Mouse (Mus musculus) CD4-positive, CD25-positive, alpha-beta regulatory T cell, adult 2 months (primary cell): Measurements from ENCODE around the gene Ttc28.
A peak's percentile ranks its signal among the peaks of the same experiment; 100 is the strongest.

ENCODE experiments used
- DNase-seq: peaks from one replicate; pipeline ENCODE4 v3.0.0-alpha.2; 2012; ENCODE audit warnings: low read depth, low spot score

Gene Ttc28

DNA sequence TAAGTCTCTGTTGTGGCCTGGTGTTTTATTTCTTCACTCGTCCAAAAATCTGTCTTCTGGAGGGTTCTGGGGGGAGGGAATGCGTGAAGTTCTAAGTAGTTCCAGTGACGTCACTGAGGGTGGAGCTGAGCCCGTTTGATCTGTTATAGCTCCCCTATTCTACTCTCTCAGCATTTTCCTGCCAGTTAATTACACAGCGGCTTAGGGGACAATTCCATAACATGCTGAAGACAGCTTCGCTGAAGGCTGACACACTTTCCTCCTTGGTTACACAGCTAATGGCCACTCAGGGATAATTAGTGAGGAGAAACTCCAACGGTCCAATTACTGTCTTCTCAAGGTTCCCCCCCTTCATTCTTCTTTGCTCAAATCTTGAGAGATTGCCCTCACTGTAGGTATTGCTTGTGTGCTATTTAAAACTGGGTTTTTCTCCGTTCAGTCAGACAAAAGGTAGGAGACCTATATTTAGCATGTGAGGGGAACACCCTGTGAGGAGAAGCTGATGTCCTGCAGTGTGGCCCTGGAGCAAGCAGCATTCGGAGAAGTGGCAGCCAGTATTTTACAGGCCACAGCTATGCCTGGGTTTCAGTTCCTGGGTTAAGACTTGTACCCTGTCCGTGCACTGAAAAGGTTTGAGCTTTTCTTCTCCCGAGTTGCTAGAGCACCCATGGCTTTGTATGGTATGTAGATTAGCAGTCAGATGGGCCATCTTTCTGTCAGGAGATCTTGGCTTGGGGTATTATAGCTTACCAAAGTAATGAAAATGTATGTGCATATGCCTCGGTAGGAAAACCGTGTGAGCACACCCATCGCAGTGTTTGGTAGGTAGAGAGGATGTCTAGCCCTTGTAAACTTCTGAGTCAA, 126.9 kb downstream of the Ttc28 start:
- peak; percentile 16 for DNase-seq

DNA sequence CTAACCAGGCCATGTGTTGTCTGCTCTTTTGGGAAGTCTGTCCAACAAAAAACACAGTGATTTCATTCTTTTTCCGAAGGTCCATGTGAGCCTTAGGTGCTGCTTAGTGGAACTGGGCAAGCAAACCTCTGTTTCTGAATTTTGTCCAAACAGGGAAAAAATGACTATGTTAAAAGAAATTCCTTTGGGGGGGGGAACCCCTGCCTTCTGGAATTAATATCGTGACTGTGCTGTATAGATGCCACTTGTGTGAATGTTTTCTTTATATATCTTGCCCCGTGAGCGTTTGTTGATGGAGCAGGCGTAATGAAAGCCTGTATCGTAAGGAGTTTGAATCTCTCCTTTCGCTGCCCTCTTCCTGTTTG, 127.5 kb downstream of the Ttc28 start:
- no peak for DNase-seq

DNA sequence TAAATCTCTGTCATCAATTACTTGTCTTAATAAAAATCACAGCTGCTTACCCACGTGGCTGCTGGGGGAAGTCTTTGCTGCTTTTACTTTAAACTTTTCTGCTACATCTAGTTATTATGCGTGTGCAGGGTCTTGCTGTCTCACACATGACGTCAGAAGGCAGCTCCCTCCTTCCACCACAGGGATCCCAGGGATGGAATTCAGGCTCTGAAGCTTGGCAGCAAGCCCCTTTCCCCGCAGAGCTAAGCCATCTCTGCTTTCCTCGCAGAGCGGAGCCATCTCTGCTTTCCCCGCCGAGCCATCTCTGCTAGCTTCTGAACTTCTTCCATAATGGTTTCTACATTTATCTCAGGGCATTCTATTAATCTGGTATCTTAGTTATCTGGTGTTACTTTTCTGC, 128.3 kb downstream of the Ttc28 start:
- DNase-seq = no peak

DNA sequence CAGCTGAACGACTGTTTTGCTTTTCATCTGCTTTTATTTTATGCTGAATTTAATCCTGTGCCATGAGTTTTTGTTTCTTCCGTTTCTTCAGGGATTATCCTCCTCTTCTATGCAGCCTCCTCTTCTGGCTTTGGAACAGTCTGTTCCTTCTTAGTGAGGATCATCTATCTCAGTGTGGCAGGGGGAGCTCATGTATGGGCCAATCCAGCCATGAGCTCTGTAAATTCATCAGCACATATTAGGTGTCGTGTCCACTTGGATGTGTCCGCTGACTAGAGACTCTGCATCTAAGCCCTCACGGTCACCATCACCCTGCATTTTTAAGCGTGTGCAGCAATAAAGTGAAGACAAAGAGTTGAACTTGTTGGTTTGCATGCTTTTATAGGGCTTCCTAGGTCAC, 128.8 kb downstream of the Ttc28 start:
- no peak for DNase-seq

DNA sequence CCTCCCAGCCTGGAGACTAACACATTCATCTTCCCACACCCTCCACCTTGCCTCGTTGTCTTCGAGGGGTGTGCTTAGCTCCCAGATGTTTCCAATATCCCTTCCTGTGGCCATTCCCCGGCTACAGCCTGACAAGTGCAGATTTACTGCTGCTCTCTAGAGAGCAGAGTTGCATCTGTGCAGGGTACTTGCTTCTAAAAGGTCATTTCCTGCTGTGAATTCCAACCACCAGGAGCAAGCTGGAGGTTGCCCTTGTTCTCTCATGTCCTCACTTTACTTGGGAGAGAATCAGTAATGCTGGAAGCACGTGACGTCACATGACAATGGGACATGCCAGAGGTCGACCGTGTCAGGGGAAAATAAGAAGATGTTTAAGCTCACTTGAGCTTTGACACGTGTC, 131.7 kb downstream of the Ttc28 start:
- DNase-seq = no peak

DNA sequence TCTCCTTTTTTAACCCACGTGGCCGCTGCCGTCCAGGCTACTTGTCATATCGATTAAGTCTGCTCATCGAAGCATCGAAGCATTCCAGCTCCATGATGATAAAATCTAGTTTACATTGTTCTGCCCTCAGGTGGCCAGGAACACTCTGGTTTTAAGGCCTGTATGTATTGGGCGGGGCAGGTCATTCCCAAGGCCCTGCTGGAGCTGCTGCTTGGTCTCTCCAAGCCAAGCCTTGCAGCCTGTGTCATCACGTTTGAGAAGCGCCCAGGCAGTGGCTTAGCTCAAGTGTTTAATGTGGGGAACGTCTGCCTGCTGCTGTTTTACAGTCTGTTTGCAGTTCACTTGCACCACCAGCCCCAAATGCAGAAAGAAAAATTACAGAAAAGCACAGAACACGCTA, 132.5 kb downstream of the Ttc28 start:
- DNase-seq = no peak

DNA sequence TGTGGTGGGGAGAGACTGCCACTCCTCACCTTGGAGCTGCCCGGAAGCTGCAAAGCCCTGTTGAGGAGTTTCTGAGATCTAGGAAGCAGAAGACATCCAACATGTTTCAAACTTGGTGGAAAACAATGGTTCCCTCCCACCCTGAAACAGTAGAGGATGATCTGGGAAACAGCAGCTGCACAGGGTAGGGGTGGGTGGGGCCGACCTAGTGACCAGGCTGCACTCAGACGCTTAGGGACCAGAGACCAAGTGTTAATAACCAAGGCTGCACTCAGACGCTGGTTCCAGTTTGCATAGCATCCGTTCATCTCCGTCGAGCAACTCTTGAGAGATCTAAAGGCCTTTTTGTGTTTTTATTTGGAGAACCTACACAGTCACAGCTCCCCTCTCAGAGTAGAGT, 133.0 kb downstream of the Ttc28 start:
- no peak for DNase-seq

DNA sequence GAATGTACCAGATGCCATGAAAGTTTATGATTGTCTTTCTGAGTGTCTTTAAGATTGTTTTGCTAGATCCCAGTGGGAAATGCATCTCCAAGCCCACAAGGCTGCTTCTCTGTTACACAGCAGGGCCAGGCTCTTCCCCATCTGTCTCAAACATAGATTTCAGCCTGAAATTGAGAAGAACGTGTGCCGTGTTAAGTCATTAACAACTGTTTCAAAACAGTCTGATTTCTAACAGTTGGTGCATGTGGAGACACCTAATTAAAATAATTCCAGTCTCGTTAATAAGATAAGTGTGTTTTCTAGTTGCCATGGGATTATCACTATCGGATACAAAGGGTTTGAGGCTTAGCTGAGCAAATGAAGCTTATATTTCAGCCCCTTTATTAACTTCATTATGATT, 135.4 kb downstream of the Ttc28 start:
- DNase-seq = no peak

DNA sequence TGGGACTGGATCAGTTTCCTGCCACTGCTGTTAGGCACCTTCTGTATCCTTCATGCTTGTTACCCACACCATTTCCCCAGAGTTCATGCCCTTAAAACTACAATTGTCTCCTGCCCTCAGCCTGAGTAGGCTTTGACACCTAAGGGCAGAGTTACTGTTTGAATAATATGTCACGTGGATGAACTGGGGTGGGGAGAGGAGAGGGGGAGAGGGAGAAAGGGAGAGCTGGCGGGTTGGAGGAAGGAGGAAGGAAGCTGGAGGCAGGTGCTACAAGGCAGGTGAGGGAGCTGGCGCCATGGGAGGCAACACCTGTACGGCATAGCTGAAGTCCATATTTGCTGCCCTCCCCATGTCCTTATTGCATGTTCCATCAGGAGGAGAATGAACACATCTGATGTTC, 137.7 kb downstream of the Ttc28 start:
- DNase-seq = no peak

DNA sequence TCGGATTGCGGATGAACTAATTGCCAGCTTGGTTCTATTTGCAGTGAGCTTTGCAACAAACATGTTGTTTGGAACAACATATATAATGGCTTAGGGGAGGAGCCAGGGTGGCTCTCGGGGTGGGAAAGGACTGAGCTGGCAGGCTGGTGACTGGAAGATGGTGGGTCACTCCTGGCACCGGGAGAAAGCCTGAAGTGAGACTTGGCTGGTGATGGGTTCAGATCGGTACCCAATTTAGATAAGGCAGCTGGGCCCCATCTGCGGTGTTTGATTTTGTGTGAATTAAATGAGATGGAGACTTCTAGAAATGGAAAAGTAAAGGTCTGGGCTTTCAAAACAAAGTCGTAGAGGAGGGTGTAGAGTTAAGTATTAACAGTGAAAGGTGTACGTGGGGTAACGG, 142.7 kb downstream of the Ttc28 start:
- no peak for DNase-seq

DNA sequence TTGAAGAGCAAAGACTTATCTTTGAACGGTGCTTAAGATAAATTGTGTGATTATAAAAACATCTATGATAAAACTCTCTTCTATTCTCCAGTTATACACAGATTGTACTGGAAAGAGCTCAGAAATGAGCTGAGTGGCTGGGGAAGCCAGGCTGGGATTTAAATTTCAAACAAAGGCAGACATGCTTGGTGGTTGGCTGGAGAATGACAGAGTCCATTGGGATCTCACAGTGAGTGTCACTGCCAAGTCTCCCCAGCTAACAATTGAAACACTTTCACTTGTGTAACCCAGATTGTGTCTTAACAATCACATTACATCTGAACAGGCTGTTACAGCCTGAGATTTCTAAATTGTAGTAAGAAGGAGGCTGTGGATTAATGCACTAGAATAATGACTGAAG, 143.3 kb downstream of the Ttc28 start:
- no peak for DNase-seq

DNA sequence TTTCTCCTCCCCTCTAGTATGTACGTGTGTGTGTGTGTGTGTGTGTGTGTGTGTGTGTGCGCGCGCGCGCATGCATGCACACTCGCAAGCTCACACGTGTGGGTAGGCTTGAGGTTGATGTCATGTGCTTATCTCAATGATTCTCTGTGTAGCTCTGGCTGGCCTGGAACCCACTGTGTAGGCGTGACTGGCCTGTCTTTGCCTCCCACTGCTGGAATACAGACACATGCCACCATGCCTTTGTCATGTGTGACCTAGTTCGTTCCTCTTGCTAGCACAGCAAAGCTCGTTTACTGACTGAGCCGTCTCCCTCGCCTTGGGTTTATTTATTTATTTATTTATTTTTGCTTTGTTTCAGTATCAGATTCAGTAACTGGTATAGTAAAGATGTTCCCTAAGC, 145.0 kb downstream of the Ttc28 start:
- DNase-seq = no peak

DNA sequence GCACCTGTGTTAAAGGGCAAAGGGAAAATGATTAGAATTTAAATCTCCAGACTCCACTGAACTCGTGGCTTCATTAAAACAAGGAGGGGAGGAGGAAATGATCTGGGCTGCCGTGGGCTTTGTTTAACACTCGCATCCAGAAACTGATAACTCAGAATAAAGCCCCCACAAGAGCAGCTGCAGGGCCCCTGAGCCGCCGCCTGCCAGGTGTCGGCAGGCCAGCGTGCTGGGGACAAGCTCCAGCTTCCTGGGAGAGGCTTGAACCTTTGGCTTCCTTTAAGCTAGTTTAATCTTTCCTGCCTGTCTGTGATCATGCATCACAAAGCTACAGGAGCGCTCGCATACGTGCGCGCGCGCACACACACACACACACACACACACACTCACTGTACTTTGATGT, 145.9 kb downstream of the Ttc28 start:
- DNase-seq = peak; percentile 22

DNA sequence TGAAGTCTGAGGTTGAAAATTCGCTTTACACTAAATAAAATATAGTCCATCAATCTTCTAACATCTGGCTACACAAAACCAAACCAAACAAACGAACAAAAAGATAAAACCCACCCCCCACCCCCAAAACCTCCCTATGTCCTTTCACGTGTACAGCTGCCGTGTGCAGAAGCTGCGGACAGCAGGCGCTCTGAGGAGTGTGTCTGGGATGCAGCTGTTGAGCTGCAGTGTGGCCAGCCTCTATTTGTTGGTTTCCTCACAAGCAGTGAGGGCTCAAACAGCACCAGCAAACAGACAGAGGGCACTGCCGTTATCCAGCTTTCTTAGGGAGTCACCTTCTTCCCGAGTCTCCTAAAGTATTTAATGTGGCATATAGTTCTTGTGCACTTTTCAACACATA, 146.6 kb downstream of the Ttc28 start:
- DNase-seq = no peak

DNA sequence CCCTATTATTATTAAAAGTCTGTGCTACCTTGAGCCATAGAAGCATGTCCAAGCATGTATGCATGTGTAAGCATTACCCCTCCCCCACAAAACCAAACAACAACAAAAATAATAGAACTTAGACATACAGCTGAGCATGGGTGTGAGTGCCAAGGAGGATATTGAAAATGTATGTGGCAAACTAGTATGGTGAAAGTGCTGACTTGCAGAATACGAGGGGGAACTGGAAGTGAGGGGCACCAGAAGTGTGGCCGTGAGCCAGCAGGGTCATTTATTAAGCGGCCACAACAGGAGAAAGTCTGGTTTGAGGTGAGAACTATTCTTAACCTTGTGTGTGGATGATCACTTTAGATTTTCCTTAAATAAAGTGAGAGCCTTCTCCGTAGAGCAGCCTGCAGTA, 148.7 kb downstream of the Ttc28 start:
- no peak for DNase-seq

DNA sequence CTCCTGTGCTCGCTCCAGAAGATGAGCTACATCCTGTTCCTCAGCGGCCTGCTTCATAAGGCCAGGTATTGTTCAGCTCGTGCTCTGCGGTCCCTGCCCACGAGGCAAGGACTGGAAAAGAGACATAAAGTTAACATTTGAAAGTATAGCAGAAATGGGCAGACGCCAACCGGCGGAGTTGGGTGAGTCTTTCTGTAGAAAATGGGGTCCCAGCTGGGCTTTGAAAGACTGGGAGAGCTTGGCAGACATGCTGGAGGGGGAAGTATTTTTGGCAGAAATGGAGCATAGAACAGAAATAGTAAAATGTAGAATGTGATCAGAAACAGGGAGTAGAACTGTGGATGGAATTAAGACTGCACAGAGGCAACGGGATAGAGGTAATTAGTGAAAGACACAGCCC, 149.3 kb downstream of the Ttc28 start:
- no peak for DNase-seq

DNA sequence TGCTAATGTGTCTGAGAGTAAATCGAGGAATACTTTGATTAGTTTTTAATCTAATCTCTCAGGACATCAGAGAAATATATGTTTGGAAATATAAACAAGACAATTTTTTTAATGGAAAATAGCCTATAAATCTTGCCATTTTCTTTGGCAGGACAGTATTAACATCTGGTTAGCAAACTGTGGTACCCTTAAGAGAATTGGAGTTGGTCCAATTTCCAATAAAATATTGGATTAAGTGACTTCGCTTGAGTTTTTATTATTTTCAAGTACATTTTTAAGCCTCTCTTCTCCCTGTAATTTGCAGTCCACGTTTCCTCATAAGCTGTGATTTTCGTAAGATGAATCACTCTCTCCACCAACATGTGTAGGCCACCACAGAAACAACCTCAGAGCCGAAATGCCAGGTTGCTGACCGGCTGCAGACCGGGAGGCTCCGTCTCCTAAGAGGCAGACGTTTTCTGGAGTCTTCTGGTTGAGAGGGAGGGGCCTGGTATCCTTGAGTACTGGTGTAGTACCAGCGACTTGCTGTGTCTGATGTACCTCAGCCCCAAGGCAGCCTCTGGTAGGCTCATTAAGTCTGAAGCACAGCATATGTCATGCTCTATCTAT, 153.2 kb downstream of the Ttc28 start:
- no peak for DNase-seq

DNA sequence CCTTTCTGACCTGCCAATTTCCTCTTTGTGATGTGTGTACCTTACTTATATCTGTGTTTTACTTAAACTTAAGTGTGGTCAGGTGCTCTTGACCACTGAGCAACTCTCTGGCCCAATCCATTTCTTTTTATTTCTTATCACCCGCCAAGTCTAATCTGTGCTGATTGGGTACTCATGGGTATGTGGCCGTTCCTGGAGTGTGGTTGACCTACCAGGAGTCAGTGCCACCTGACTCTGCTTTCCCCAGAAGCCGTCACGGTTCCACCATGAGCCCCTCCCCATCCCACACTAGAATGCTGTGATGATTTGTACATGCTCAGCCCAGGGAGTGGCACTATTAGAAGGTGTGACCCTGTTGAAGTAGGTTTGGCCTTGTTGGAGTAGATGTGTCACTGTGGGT, 153.9 kb downstream of the Ttc28 start:
- no peak for DNase-seq

DNA sequence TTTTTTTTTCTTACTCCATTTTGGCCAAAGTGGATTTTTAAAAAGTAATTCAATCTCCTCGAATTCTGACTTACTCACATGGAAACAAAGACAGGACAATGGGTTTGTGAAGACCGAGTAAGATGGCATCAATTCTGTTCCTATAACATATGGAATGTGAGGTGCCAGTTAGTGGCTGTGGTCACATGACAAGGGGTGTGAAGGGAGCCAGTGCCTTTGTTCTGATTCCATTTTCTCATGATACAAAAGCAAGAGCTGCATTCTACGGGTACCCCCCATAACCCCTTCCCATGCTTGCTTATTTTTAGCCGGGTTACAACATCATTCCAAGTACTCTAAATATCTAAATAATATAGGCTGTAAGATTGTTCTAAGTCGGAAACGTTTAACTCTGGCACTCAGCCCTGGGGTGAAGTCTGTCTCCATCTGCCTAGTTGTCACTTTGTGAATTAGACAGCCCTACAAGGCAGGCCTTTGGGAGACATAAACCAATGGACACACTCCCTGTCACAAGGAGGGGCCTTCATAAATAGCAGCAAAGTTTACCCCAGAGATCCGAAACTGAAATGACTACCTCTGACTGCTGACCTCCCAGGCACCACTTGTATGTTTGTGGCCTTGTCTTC, 157.6 kb downstream of the Ttc28 start:
- no peak for DNase-seq

DNA sequence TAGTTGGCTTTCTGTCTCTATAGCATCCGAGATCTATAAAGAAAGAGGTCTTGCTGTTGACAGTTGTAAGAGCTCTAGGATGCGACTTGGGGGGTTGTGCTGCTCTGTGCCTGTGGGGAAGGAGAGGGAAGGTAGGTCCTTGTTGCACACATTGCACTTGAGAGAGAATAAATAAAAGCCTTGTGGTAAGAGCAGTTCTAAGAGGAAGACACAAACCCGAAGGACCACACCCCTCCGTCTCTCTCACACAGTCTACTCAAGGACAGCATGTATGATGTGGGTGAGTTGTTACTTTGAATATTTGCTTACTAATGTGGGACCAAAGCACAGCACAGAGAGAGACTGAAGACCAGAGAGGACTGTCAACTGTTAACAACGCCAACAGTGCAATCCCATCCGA, 160.2 kb downstream of the Ttc28 start:
- DNase-seq = peak; percentile 44

DNA sequence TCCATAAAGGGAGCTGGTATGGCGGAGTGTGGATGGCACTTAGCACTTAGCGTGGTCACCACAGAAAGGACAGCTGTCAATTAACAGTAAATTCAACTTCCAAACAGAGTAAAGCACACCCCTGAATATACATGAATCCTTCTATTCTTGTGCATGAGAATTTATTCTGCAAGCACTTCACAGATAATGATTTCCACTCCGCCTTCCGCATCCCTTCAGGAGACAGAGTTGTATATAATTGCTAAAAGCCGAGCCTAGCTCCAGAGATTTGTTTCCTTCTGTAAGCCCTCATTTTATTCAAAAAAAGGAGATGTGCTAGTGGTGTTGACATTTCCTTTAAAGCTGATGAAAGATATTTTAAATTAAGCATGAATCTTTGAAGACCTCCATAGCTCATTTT, 162.3 kb downstream of the Ttc28 start:
- DNase-seq = no peak

DNA sequence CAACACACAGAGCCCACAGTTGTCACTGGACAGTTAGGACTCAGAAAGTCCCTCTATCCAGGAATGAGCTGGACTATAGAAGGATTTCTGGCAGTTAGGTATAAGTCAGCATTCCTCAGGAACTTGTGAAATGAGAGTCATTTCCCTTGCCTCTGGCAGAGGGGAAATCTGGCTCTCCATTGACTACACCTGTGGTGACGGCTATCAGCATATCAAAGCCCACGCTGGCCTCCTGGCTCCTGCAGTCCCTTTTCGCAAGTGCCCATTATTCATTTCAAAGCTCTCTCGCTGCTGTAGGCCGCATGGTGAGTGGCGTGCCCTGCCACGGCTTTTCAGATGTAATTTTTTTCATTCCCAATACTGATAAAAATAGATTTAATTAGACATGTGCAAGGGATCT, 164.6 kb downstream of the Ttc28 start:
- DNase-seq = no peak

DNA sequence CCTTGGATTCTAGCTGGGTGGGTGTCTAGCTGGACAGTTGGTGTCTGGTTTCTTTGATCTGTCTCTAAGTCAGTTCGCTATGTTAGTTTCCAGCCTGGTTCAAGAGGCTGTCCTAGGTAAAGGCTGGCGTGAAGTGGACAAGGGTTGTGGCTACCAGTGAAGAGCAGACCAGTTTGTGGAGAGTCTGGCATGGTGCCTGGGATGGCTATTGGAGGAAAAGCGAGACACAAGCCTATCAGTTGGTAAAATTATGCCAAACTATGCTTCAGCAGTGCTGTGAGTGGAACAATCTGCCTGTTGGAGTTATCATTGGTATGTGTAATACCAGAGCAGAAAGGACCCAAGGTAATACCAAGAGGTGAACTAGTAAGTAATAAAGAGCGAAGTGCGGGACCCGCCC, 166.8 kb downstream of the Ttc28 start:
- no peak for DNase-seq
